Comparison of ENCODE assay signal across 26 mouse cellular contexts in the genomic region with DNA sequence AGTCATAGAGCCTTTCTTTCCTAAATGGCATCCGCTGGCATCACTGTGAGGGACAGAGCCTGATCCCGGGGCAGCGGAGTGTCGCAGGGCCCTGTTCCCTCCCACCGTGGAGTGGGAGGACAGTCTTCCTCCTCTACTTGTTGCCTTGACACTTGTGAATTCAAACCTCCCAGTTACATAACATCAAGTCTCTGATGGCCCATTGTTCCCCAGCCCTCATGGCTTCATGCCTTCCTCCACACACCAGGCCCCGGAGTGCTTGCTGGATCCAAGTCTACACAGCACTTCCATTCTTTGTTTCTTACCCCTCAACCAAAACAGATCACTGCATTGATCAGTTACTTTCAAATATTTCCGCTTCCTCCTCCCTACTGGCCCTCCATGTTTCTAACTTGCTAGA.
DNase-seq lines count a peak whose midpoint lies in the region; ATAC-seq lines count a peak whose summit lies in the region.
"Had no signal": no experiment of that assay in that cellular context is flagged by ENCODE, and none has a peak within 500 bp of the region (broad histone marks: within the 10 kb centered on the region; RNA-seq: fewer than 3 reads in every experiment).

No protein-coding gene starts in this region.

- DNase-seq in cerebellum, adult 9-11 months = peak; percentile 31
- no peak for DNase-seq in cerebellum, postnatal 36 days
- peak; percentile 6 to 26 for DNase-seq in layer of hippocampus, adult 8-10 months (ENCODE audit: low spot score in 2 of 2)
- no peak for DNase-seq in layer of hippocampus, postnatal 14 days (ENCODE audit: low spot score in 2 of 2)
- peak; percentile 37 for DNase-seq in Muller cell, postnatal 12 days (ENCODE audit: inconsistent ontology term)
- DNase-seq in testis, postnatal 10 days (ENCODE audit: low spot score) = peak; percentile 41
- DNase-seq: adrenal gland, postnatal 14 days; cerebellum, postnatal 25 days; heart, postnatal 14 days; kidney, adult 18-20 months; left cerebral cortex, postnatal 4 days; lung, adult 18-20 months; lung, postnatal 10 days; midbrain, embryonic 14.5 days; thymus, adult 18-20 months; thymus, postnatal 25 days had no signal

- H3K9me3 ChIP-seq in hindbrain, embryonic 16.5 days (ENCODE audit: control insufficient read depth, low read length) = no peaks in the 10 kb centered on the region
- H3K9me3 ChIP-seq: forebrain, embryonic 13.5 days; hindbrain, embryonic 10.5 days; hindbrain, embryonic 15.5 days; kidney, embryonic 15.5 days; liver, embryonic 12.5 days; neural tube, embryonic 15.5 days had no signal

- H3K4me1 ChIP-seq in hindbrain, embryonic 16.5 days (ENCODE audit: control insufficient read depth, insufficient read depth, low read depth, low read length) = no peaks in the 10 kb centered on the region
- H3K4me1 ChIP-seq: forebrain, embryonic 13.5 days; hindbrain, embryonic 10.5 days; hindbrain, embryonic 15.5 days; liver, embryonic 12.5 days; neural tube, embryonic 15.5 days had no signal

- H3K4me2 ChIP-seq in hindbrain, embryonic 16.5 days (ENCODE audit: low read length) = no peak overlapping the region
- H3K4me2 ChIP-seq: forebrain, embryonic 13.5 days; hindbrain, embryonic 15.5 days; kidney, embryonic 15.5 days; liver, embryonic 12.5 days; neural tube, embryonic 15.5 days had no signal

- no peaks in the 10 kb centered on the region for H3K36me3 ChIP-seq in hindbrain, embryonic 16.5 days (ENCODE audit: control insufficient read depth, insufficient read depth, low read length)
- H3K36me3 ChIP-seq: G1E; hindbrain, embryonic 10.5 days; hindbrain, embryonic 15.5 days; kidney, embryonic 15.5 days; liver, embryonic 12.5 days; neural tube, embryonic 15.5 days had no signal

- H3K27ac ChIP-seq in hindbrain, embryonic 16.5 days (ENCODE audit: low read depth, low read length) = no peak overlapping the region
- H3K27ac ChIP-seq: forebrain, embryonic 13.5 days; hindbrain, embryonic 10.5 days; hindbrain, embryonic 15.5 days; kidney, embryonic 15.5 days; liver, embryonic 12.5 days; macrophage; neural tube, embryonic 15.5 days had no signal

- no peak for ATAC-seq in hindbrain, embryonic 16.5 days
- ATAC-seq: forebrain, embryonic 13.5 days; liver, embryonic 12.5 days; Patski had no signal

- no peak overlapping the region for H3K9ac ChIP-seq in hindbrain, embryonic 16.5 days (ENCODE audit: low read depth, low read length)
- H3K9ac ChIP-seq: forebrain, embryonic 13.5 days; hindbrain, embryonic 15.5 days; kidney, embryonic 15.5 days; liver, embryonic 12.5 days; neural tube, embryonic 15.5 days had no signal

- H3K27me3 ChIP-seq in hindbrain, embryonic 16.5 days (replicated peaks; ENCODE audit: control insufficient read depth, insufficient read depth, low read length) = no peaks in the 10 kb centered on the region
- H3K27me3 ChIP-seq: forebrain, embryonic 13.5 days; kidney, embryonic 15.5 days; liver, embryonic 12.5 days; neural tube, embryonic 15.5 days had no signal

- H3K4me3 ChIP-seq in hindbrain, embryonic 16.5 days (ENCODE audit: low read length) = no peak overlapping the region
- H3K4me3 ChIP-seq: forebrain, embryonic 13.5 days; hindbrain, embryonic 10.5 days; hindbrain, embryonic 15.5 days; kidney, embryonic 15.5 days; liver, embryonic 12.5 days; neural tube, embryonic 15.5 days had no signal

- 82% methylated on average over 7 of the region's 7 CpGs for WGBS in hindbrain, embryonic 16.5 days

Comparison
In these comparisons a context has a peak if more than half of its experiments do, and no peak if none do; other contexts are left out.
1. DNase-seq: peak in cerebellum, adult 9-11 months (single experiment), layer of hippocampus, adult 8-10 months (2 of 2), Muller cell, postnatal 12 days (single experiment) and testis, postnatal 10 days (single experiment); none in cerebellum, postnatal 36 days (0 of 2) and layer of hippocampus, postnatal 14 days (0 of 2).